Mouse (Mus musculus) cerebellum, postnatal 25 days (tissue): Measurements from ENCODE around the gene Vwa5b1.

ENCODE experiments used
- DNase-seq, 2 experiments: peaks; one replicate each; pipeline ENCODE4 v3.0.0; 2021; ENCODE audit warnings: mixed read lengths in 2 of 2

Vwa5b1 gene

GRCm38 (mm10) chr4:138635428-138636145, at the start of gene Vwa5b1:
Gene Vwa5b1 (minus strand): TSS chr4:138635884.
- DNase-seq = no peak

GRCm38 (mm10) chr4:138682760-138683159, 47.1 kb upstream of the Vwa5b1 start:
- no peak for DNase-seq

- DNase-seq = no peak
These were observed 44.4 kb upstream of the Vwa5b1 start for GRCm38 (mm10) chr4:138680124-138680523.

- DNase-seq = peak; percentile 90 to 93
These were observed 41.9 kb upstream of the Vwa5b1 start for GRCm38 (mm10) chr4:138677579-138677978.

GRCm38 (mm10) chr4:138676480-138676879, 40.8 kb upstream of the Vwa5b1 start:
- DNase-seq = no peak

DNA sequence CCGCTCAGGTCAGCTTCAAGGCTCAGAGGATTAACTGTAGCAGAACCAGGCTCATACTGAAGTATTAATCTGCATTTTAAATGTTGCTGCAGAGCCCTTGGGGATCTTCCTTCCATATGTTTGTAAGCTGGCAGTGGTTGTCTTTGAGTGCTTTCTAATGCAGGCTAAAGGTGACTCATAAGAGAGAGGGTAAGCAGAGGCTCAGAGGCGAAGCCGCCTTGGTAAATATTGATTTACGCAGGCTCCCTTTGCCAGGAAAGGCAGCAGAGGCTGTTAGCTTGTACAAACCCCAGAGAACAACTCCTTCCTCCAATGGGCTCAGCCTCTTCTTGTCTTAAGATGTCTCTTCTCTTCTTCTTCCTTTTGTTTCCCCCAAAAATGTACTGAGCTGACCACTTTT, 36.5 kb upstream of the Vwa5b1 start:
- DNase-seq = no peak

- no peak for DNase-seq
These were observed 34.6 kb upstream of the Vwa5b1 start for GRCm38 (mm10) chr4:138670093-138670889.

DNA sequence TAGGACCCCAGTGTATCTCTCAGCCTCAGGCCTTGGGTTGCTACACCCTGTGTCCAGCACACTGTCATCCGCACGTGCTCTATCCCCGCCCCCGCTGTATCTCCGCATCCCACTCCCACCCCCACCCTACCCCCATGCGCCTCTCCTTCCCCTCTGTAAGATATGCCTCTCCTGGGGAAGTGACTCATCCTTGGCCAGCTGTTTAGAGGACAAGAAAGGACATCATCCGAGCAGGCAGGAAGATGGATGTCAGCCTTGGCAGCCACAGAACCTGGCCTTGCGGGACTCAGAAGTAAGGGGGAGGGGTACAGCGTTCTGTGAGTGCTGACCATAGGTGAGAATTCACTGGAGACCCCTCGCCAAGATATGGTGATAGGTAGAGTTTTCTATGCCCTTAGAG, 30.8 kb upstream of the Vwa5b1 start:
- DNase-seq = no peak

DNA sequence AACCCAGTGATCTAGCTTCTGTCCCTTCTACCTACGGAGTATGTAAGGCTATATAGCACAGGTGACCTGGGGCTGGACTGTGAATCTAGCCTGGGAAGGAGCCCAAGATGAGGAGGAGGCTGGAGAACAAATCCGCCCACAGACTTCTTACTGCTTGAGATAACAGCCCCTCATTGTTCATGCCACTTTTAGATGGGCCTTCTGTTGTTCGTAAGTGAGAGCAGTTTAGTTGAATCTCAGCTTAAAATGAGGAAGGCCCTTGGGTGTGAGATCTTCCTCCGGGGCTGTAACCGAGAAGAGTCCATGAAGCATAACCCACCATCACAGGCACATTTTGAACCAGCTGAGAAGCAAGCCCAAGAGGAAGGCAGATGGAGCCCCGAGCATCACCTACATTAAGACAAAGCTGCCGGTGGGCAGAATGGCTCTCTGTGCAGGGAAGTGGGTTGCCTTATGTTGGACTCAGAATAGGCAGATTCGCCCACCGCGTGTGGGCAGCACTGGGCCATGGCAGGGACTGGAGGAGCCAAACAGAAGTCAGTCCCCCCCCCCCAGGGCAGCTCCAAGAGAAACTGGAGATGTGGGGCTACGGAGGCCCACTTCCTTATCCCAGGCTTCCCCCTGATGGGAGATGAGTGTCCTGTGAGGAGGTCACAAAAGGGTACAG, 24.4 kb upstream of the Vwa5b1 start:
- DNase-seq = no peak

DNA sequence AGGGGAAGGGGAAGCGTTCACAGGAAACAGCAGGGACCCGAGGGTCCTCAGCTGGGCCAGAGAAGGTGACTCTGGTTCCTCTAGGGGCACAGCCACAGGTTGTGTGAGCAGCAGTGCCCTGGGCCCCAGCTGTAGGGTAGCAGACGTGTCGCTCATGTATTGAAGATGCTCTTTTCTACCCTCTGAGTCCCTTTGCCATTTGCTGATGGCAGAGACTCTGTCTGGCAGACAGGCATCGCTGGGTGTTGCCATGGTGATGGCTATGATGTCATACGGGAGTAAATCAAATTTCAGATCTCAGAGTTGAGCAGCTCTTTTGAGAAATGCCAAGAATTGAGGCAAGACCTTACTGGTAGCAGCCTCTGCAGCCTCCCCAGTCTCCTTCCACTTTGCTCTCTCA, 17.4 kb upstream of the Vwa5b1 start:
- peak in 1 of 2 experiments; percentile 11 for DNase-seq

DNA sequence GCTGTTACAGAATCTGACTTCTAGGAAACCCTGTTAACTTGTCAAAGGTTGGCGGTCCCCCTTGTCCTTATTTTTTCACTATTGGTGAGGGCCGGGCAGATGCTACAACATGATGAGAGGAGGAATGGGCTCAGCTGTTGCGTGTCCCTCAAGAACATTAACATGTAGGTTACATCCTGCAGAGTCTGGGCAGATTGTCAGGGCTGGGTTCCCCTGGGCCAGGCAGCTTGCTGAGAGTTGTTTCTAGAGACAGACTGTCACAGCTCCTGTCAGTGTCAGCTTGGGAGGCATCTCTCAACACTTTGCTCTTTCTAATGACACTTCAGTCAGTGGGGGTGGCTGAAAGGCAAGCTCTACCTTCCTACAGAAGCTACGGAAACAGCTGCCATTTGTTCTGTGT, 16.2 kb upstream of the Vwa5b1 start:
- DNase-seq = peak in 1 of 2 experiments; percentile 22

- no peak for DNase-seq
These were observed 12.5 kb upstream of the Vwa5b1 start for GRCm38 (mm10) chr4:138648096-138648635.

- DNase-seq = no peak
These were observed 6.6 kb upstream of the Vwa5b1 start for GRCm38 (mm10) chr4:138642272-138642671.

GRCm38 (mm10) chr4:138636146-138636511, 445 bp upstream of the Vwa5b1 start:
- no peak for DNase-seq

- no peak for DNase-seq
These were observed 7.4 kb downstream of the Vwa5b1 start for GRCm38 (mm10) chr4:138628256-138628655.

GRCm38 (mm10) chr4:138614454-138614853, 21.2 kb downstream of the Vwa5b1 start:
- DNase-seq = no peak

GRCm38 (mm10) chr4:138601926-138602325, 33.8 kb downstream of the Vwa5b1 start:
- no peak for DNase-seq

DNA sequence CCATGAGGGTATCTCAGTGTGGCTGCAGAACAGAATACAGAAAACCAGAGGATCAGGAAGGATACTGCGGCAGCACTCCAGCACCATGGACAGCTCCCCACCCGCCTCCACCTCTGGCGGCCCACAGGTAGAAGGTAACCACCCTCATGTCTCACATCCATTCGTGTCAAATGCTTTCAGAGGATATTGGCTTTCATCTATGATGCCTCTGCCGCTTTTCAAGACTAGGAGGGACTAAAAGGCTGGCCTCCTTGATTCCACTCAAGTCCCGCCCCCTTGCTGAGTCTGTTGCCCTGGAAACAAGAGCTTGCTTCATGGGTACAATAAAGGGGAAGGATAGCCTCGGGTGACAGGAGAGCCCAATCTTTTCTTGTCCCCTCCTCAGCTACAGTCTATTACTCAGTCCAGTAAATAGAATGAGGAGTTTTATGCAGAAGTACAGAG, 37.8 kb downstream of the Vwa5b1 start:
- DNase-seq = peak in 1 of 2 experiments; percentile 25

- peak; percentile 44 to 55 for DNase-seq
These were observed 39.1 kb downstream of the Vwa5b1 start for GRCm38 (mm10) chr4:138596391-138597130.

DNA sequence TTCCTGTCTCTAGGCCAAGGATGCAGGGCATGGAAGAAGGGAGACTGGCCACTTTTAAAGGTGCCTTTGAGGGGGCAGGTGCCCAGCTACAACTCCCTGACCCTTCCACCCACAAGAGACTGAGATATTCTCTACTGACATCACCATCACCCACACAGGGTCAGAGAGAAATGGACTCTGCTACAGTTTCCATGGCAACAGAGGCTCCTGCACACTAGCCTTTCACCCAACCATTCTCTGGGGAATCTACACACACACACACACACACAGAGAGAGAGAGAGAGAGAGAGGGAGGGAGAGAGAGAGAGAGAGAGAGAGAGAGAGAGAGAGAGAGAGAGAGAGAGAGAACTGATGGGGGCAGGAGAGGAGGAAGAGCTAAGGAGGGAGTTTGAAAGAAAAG, 50.7 kb downstream of the Vwa5b1 start:
- DNase-seq = no peak

- no peak for DNase-seq
These were observed 53.2 kb downstream of the Vwa5b1 start for GRCm38 (mm10) chr4:138582446-138582845.

DNA sequence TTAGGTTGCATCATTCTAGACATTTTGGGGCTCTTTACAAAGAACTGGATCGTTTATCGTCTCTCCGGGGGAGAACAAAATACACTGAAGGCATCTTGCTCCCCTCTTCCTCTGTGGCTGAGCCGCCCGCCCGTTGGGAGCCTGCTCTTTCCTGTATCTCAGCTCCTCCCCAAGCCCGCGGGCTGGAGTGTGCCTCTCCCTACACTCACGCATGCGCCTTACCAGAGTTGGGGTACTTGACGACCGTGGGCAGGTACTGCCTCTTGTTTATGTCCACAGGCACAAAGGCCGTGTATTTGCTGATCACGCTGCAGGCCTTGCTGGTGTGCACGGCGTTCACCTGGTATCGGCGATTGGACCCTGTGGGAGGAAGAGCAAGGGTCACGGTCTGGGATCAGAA, 57.3 kb downstream of the Vwa5b1 start:
- no peak for DNase-seq

DNA sequence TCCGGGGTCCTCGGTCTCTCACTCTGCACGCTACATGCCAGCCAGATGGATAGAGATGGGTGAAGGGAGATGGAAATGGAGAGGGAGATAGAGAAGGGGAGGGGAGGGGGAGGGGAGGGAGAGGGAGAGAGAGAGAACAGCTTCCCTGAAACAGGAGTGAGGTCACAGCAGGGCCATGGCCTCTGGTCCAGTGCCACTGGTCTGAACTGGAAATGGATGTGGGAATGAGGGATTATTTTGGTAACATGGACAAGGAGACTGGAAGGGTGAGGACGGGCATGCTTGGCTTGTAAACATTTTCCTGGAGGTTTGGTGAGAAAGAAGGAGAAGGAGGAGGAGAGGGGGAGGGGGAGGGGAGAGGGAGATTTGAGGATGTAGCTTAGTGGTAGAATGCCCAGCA, 59.0 kb downstream of the Vwa5b1 start:
- no peak for DNase-seq
